Mouse (Mus musculus) liver, embryonic 14.5 days (tissue): ENCODE measurements around the gene Prkab1. TPM values are rescaled to one million over a fixed set of nuclear protein-coding genes. Genes with fewer than 3 reads are reported as not detected.

Experiments
- ATAC-seq: fragments of 200-750 bp; cut with Nextera tagmentation; 2 replicates; pipeline ENCODE4 v1.8.0; 2017; ENCODE audit warnings: moderate number of reproducible peaks, mild to moderate bottlenecking, moderate library complexity; ENCODE audit not compliant: insufficient read depth
- DNase-seq, 3 experiments: peaks; one replicate each; pipeline ENCODE4 v3.0.0-alpha.2; 2012 to 2013; ENCODE audit warnings: low read depth in 3 of 3, low spot score in 3 of 3
- H3K27ac ChIP-seq: fragments of 300-500 bp; sonication (generic); 2 replicates; pipeline ENCODE4 v1.5.1; 2014; ENCODE audit warnings: moderate library complexity, mild to moderate bottlenecking, control low read depth, inconsistent platforms
- H3K27me3 ChIP-seq: fragments of 300-500 bp; sonication (generic); 2 replicates; pipeline ENCODE4 v1.6.1; 2014; ENCODE audit warnings: mild to moderate bottlenecking, low read length, moderate library complexity; ENCODE audit not compliant: control insufficient read depth, insufficient read depth
- H3K36me3 ChIP-seq: fragments of 300-500 bp; sonication (generic); replicated peaks from 2 replicates; pipeline ENCODE4 v1.6.1; 2014; ENCODE audit warnings: low read depth; ENCODE audit not compliant: control insufficient read depth, insufficient read depth
- H3K4me1 ChIP-seq, 2 experiments: fragments of 200-500 bp in 1 of 2; fragments of 300-500 bp in 1 of 2; sonication (generic) in 1 of 2; replicated peaks; 2 replicates each; pipeline ENCODE4 v1.6.1; 2012 to 2014; ENCODE audit warnings: antibody characterized with exemption in 1 of 2, inconsistent platforms in 1 of 2, low read length in 1 of 2; ENCODE audit not compliant: control insufficient read depth in 2 of 2, insufficient read depth in 2 of 2
- H3K4me2 ChIP-seq: fragments of 300-500 bp; sonication (generic); 2 replicates; pipeline ENCODE4 v1.6.1; 2014; ENCODE audit warnings: low read depth, mild to moderate bottlenecking, control low read depth, moderate library complexity
- H3K4me3 ChIP-seq, 2 experiments: fragments of 200-500 bp in 1 of 2; fragments of 300-500 bp in 1 of 2; sonication (generic) in 1 of 2; 2 replicates each; pipeline ENCODE4 v1.5.1; 2012 to 2014; ENCODE audit warnings: low read depth in 2 of 2, low read length in 2 of 2, mild to moderate bottlenecking in 2 of 2, control low read depth in 1 of 2, inconsistent platforms in 1 of 2, moderate library complexity in 1 of 2; ENCODE audit not compliant: insufficient read depth in 1 of 2
- H3K9ac ChIP-seq: fragments of 300-500 bp; sonication (generic); replicated peaks from 2 replicates; pipeline ENCODE4 v1.6.1; 2014; ENCODE audit warnings: mild to moderate bottlenecking, control low read depth, moderate library complexity
- H3K9me3 ChIP-seq: fragments of 300-500 bp; sonication (generic); 2 replicates; pipeline ENCODE4 v1.6.1; 2016; ENCODE audit warnings: low read length, mixed read lengths; ENCODE audit not compliant: control insufficient read depth
- CTCF ChIP-seq: IDR thresholded peaks from 2 replicates; pipeline ENCODE4 v1.5.1; 2016; ENCODE audit warnings: antibody characterized with exemption, low read depth, control low read depth
- EP300 ChIP-seq: IDR thresholded peaks from 2 replicates; pipeline ENCODE4 v1.6.1; 2016; ENCODE audit warnings: antibody characterized with exemption, low read depth
- WGBS: fragments of 180-500 bp; shearing (Covaris S2); extraction: QIAGEN DNeasy Blood & Tissue Kit; methylation state at CpG from one replicate; pipeline ENCODE4 v1.1.7; 2014; ENCODE audit not compliant: insufficient replicate concordance; 5-methylcytosine and 5-hydroxymethylcytosine counted together
- polyA plus RNA-seq, 2 experiments: library from polyadenylated mRNA; depleted of rRNA in 1 of 2; stranded (reverse) in 1 of 2; unstranded in 1 of 2; fragments of >200 nt; fragmentation: Nextera tagmentation in 1 of 2; extraction: Ambion mirVana in 1 of 2; gene quantifications; 2 replicates each; pipeline versions ENCODE4 v1.2.1 to v1.2.3; 2012 to 2014

The Prkab1 gene
- polyA plus RNA-seq, 2 experiments, result 67.2 to 69.3 TPM

DNA sequence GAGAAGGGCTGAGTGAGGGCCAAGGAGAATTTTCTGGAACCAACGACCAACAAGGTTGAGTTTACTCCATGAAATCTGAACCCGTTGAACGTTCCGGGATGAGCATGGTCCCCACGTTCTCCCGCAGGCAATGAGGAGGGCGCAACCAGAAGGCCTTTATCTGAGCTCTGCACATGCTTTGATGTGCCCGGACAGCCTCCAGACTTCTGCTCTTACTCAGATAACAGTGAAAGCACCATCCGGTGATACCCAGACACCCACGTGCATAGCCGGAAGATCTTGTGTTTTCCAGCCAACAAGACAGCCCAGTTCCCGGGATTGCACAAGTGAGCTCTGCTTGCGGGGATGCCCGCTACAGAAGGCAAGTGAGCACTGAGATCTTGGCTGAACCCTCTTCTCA, 2.3 kb upstream of the Prkab1 start:
- peak; percentile 94 to 96 (median 94) for DNase-seq
- peak overlapping the region; percentile 49 to 62 for H3K4me3 ChIP-seq
- ATAC-seq, result peak; percentile 78

DNA sequence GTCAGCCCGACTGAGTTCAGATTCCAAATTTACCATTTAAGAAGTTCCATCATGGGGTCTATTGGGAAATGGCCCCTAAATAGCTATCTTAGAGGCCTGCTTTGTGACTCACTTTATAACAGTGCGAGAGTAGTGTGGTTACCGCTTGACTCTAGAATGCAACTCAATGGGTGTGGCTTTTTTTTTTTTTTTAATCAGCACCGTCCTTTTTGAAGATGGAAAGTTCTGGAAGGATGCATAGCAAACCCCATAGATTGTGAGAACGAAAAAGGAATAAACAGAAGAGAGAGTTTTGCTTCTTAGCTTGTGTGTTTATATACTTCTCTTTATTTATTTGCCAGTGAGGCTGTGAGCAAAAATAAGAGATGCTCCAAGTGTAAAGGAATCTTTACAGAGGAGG, 1.8 kb upstream of the Prkab1 start:
- DNase-seq (peak in 1 of 3 experiments; percentile 74), ATAC-seq (peak; percentile 25; the same call in 1 of the 2 replicates)
- Histone ChIP-seq H3K4me1 (peaks cover 68 to 71% of the 10 kb centered on the region in 2 experiments), H3K27me3 (no peaks in the 10 kb centered on the region), H3K36me3 (peaks cover 14% of the 10 kb centered on the region), H3K27ac (peak overlapping the region; percentile 99), H3K4me3 (peak overlapping the region; percentile 37 to 49), H3K9me3 (no peaks in the 10 kb centered on the region), H3K9ac (peak overlapping the region; percentile 62), H3K4me2 (peak overlapping the region; percentile 95)
- TF ChIP-seq CTCF (no peak), EP300 (no peak)
- WGBS, result 16% methylated on average over 5 of the region's 5 CpGs

More for the DNA sequence above, 2.3 kb upstream of the Prkab1 start:
- H3K9ac ChIP-seq, result peak overlapping the region; percentile 61
- H3K4me1 ChIP-seq, result peaks cover 68 to 70% of the 10 kb centered on the region in 2 experiments
- H3K9me3 ChIP-seq, result no peaks in the 10 kb centered on the region
- TF ChIP-seq CTCF (no peak), EP300 (peak; percentile 98)
- 9% methylated on average over 14 of the region's 14 CpGs for WGBS
- peak overlapping the region; percentile 95 for H3K4me2 ChIP-seq
- H3K27me3 ChIP-seq, result no peaks in the 10 kb centered on the region
- peaks cover 9% of the 10 kb centered on the region for H3K36me3 ChIP-seq
- H3K27ac ChIP-seq, result peak overlapping the region; percentile 99

DNA sequence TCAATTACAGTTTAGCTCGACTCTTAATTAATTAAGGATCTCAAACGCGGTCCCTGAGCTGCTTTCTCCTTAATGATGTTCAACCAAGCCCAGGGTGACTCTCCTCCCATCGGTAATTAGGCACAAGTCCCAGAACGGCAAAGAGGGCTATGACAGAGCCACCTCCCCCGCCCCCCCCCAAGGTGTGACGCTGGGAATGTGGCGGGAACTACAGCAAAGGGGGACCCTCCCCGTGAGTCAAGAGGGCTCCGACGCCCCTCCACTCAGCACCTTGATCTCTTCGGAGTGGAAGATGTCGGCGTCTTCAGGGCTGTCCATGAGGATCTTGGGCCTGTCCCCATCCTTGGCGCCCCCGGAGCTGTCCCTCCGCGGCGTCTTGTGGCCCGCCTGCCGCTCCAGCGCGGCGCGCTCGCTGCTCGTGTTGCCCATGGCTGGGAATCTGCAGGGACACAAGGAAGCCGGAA, 455 bp downstream of the Prkab1 start:
- ATAC-seq (peak; percentile 3; the same call in 1 of the 2 replicates), DNase-seq (no peak)
- WGBS, result under 1% methylated on average over 28 of the region's 28 CpGs
- no peak for TF ChIP-seq CTCF
- no peak for TF ChIP-seq EP300
- Histone ChIP-seq H3K4me3 (peak overlapping the region; percentile 88 to 100), H3K27ac (peak overlapping the region; percentile 99), H3K27me3 (no peaks in the 10 kb centered on the region), H3K9me3 (no peaks in the 10 kb centered on the region), H3K9ac (peak overlapping the region; percentile 99), H3K4me2 (peak overlapping the region; percentile 95), H3K36me3 (peaks cover 37% of the 10 kb centered on the region), H3K4me1 (peaks cover 70 to 74% of the 10 kb centered on the region in 2 experiments)

DNA sequence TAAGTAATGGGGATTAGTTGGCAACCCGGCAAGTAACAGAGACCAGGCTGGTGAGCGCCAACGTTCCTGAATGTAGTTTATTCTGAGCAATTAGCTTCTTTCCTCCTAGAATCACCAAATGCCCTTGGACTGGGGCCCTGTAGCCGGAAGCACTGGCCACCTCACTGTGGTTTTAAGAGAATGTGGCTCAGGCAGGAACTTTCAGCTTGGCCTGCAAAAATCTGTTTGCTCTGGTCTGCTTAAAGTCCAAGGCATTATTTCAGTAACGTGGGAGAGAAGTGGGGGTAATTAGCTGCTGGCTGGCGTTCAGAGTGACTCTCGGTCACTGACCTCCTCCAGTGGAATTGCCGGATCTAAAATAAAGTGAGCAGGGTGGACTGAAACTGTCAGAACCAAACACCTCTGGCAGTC, 1.1 kb downstream of the Prkab1 start:
- Histone ChIP-seq H3K9me3 (no peaks in the 10 kb centered on the region), H3K4me3 (peak overlapping the region; percentile 88 to 100), H3K4me1 (peaks cover 65 to 68% of the 10 kb centered on the region in 2 experiments), H3K27ac (peak overlapping the region; percentile 99), H3K36me3 (peaks cover 42% of the 10 kb centered on the region), H3K27me3 (no peaks in the 10 kb centered on the region), H3K9ac (peak overlapping the region; percentile 99), H3K4me2 (peak overlapping the region; percentile 95)
- 7% methylated on average over 8 of the region's 8 CpGs for WGBS
- TF ChIP-seq CTCF (no peak), EP300 (no peak)
- no peak for ATAC-seq
- no peak for DNase-seq

DNA sequence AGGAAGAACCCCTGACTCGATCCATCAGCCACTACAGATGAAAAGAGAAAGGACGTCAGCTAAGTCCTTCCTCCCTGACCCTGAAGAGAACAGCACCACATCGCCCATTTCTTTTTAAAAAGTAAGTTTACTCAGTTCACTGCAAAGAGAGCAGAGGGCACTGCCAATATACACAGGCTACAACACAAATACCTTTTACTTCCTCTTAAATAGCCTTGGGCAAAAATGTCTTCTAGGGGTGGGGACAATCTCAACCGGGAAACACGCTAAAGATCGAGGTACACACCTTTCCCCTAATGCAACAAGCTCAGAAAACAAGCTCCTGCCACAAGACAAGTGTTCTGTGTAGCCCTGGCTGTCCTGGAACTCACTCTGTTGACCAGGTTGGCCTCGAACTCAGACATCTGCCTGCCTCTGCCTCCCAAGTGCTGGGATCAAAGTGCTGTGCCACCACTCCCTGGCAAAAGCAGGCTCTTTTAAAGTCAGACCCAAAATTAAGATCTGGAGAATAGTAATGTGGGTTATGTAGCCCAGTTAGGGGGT, 1.6 kb downstream of the Prkab1 start:
- 15% methylated on average over 7 of the region's 7 CpGs for WGBS
- no peaks in the 10 kb centered on the region for H3K27me3 ChIP-seq
- H3K9me3 ChIP-seq, result no peaks in the 10 kb centered on the region
- H3K27ac ChIP-seq, result peak overlapping the region; percentile 99
- peak overlapping the region; percentile 88 to 100 for H3K4me3 ChIP-seq
- peaks cover 60 to 63% of the 10 kb centered on the region in 2 experiments for H3K4me1 ChIP-seq
- TF ChIP-seq EP300 (no peak), CTCF (no peak)
- peaks cover 48% of the 10 kb centered on the region for H3K36me3 ChIP-seq
- H3K9ac ChIP-seq, result peak overlapping the region; percentile 99
- ATAC-seq (no peak), DNase-seq (no peak)
- H3K4me2 ChIP-seq, result peak overlapping the region; percentile 95
